Mouse (Mus musculus) urinary bladder, postnatal 10 days (tissue): Measurements from ENCODE around the gene Zfp276.

Source experiments
- DNase-seq: peaks from one replicate; pipeline ENCODE4 v3.0.0; 2022; ENCODE audit warnings: low spot score

Zfp276 gene

GRCm38 (mm10) chr8:123291716-123292115 is 37.7 kb downstream of the Zfp276 start:
- no peak for DNase-seq

- no peak for DNase-seq
These were observed 38.3 kb downstream of the Zfp276 start for GRCm38 (mm10) chr8:123292281-123292680.

- no peak for DNase-seq
These were observed 38.8 kb downstream of the Zfp276 start for GRCm38 (mm10) chr8:123292785-123293184.

GRCm38 (mm10) chr8:123298301-123298700 is 44.3 kb downstream of the Zfp276 start:
- no peak for DNase-seq

- no peak for DNase-seq
These were observed 54.7 kb downstream of the Zfp276 start for GRCm38 (mm10) chr8:123308738-123309137.

GRCm38 (mm10) chr8:123317781-123318466 is 63.9 kb downstream of the Zfp276 start:
- DNase-seq, result no peak

GRCm38 (mm10) chr8:123318467-123318911 is 64.5 kb downstream of the Zfp276 start, which contains the start of gene Fanca:
Gene Fanca (minus strand): TSS chr8:123318576.
- peak; percentile 64 for DNase-seq
